Mouse (Mus musculus) MEL (cell line): ENCODE measurements around the gene Clic4.

Experiments
- CTCF ChIP-seq, 3 experiments: IDR thresholded peaks in 2 of 3; conservative IDR thresholded peaks in 1 of 3; 2 replicates each; pipeline ENCODE4 v1.5.1; 2011 to 2012; ENCODE audit warnings: low read length in 3 of 3, low read depth in 2 of 3, mild to moderate bottlenecking in 2 of 3, improper control_type of control experiment in 1 of 3, inconsistent platforms in 1 of 3, mixed read lengths in 1 of 3, moderate library complexity in 1 of 3; ENCODE audit not compliant: control insufficient read depth in 1 of 3, insufficient read depth in 1 of 3, poor library complexity in 1 of 3, severe bottlenecking in 1 of 3
- E2F4 ChIP-seq: IDR thresholded peaks from 2 replicates; pipeline ENCODE4 v1.6.1; 2011; ENCODE audit warnings: low read depth, low read length, improper control_type of control experiment, borderline replicate concordance
- HCFC1 ChIP-seq: IDR thresholded peaks from 2 replicates; pipeline ENCODE4 v1.6.1; 2012; ENCODE audit warnings: low read depth, mild to moderate bottlenecking, inconsistent platforms, low read length, improper control_type of control experiment, moderate library complexity
- MAX ChIP-seq: IDR thresholded peaks from 2 replicates; pipeline ENCODE4 v1.6.1; 2011; ENCODE audit warnings: low read length, improper control_type of control experiment
- MYB ChIP-seq: IDR thresholded peaks from 2 replicates; pipeline ENCODE4 v1.6.1; 2011; ENCODE audit warnings: mild to moderate bottlenecking, low read depth, low read length, improper control_type of control experiment
- MYC ChIP-seq: IDR thresholded peaks from 2 replicates; pipeline ENCODE4 v1.6.1; 2011; ENCODE audit warnings: low read depth, mild to moderate bottlenecking, low read length, improper control_type of control experiment, moderate library complexity
- NRF1 ChIP-seq: IDR thresholded peaks from 2 replicates; pipeline ENCODE4 v1.6.1; 2014; ENCODE audit warnings: low read depth, mild to moderate bottlenecking, inconsistent platforms, low read length, improper control_type of control experiment, moderate library complexity; ENCODE audit not compliant: poor library complexity, insufficient read depth, severe bottlenecking
- POLR2A ChIP-seq, 2 experiments: IDR thresholded peaks; 2 replicates each; pipeline ENCODE4 v1.6.1; 2011 to 2012; ENCODE audit warnings: low read length in 2 of 2, mild to moderate bottlenecking in 2 of 2, control low read depth in 1 of 2, improper control_type of control experiment in 1 of 2, low read depth in 1 of 2, moderate library complexity in 1 of 2; ENCODE audit not compliant: control insufficient read depth in 1 of 2, insufficient read depth in 1 of 2, poor library complexity in 1 of 2
- POLR2AphosphoS2 ChIP-seq: IDR thresholded peaks from 2 replicates; pipeline ENCODE4 v1.6.1; 2011; ENCODE audit warnings: low read length, improper control_type of control experiment
- RAD21 ChIP-seq: IDR thresholded peaks from 2 replicates; pipeline ENCODE4 v1.6.1; 2011; ENCODE audit warnings: mild to moderate bottlenecking, low read depth, low read length, improper control_type of control experiment
- TAL1 ChIP-seq: IDR thresholded peaks from 2 replicates; pipeline ENCODE4 v1.6.1; 2012; ENCODE audit warnings: mild to moderate bottlenecking, inconsistent platforms, low read length, moderate library complexity, mixed read lengths
- ZKSCAN1 ChIP-seq: IDR thresholded peaks from 2 replicates; pipeline ENCODE4 v1.6.1; 2012; ENCODE audit warnings: low read depth, mild to moderate bottlenecking, inconsistent platforms, low read length, improper control_type of control experiment, moderate library complexity

- TF ChIP-seq E2F4 (no peak), MYC (peak; percentile 48; the same call in 1 of the 2 replicates), MAX (peak; percentile 58), MYB (no peak), CTCF (IDR thresholded peaks at IDR 0.05 in 2 of 3, conservative IDR thresholded peaks at IDR 0.05 in 1 of 3; ENCODE audit: control insufficient read depth in 1 of 3, insufficient read depth in 1 of 3, low read depth in 2 of 3, low read length in 3 of 3, poor library complexity in 1 of 3, severe bottlenecking in 1 of 3) (no peak), RAD21 (no peak; the same call in 1 of the 2 replicates), ZKSCAN1 (no peak), POLR2A (IDR thresholded peaks at IDR 0.05; ENCODE audit: control insufficient read depth in 1 of 2, insufficient read depth in 1 of 2, low read depth in 1 of 2, low read length in 2 of 2, poor library complexity in 1 of 2) (no peak; a peak in 1 of 4 replicates), NRF1 (no peak), TAL1 (no peak), HCFC1 (no peak), POLR2AphosphoS2 (no peak)
Observed at GRCm38 (mm10) chr4:135313761-135314241, 41.2 kb upstream of the Clic4 start.
